Mouse (Mus musculus) c-Kit-positive CD71-positive TER-119-positive erythroid progenitor cells, embryonic 14.5 days (primary cell): ENCODE data around the gene Krt13.

ENCODE experiments used
- DNase-seq: peaks from one replicate; pipeline ENCODE4 v3.0.0-alpha.2; 2013; ENCODE audit warnings: low spot score

Krt13 gene

GRCm38 (mm10) chr11:100112935-100113741, 8.2 kb downstream of the Krt13 start:
- DNase-seq = no peak

DNA sequence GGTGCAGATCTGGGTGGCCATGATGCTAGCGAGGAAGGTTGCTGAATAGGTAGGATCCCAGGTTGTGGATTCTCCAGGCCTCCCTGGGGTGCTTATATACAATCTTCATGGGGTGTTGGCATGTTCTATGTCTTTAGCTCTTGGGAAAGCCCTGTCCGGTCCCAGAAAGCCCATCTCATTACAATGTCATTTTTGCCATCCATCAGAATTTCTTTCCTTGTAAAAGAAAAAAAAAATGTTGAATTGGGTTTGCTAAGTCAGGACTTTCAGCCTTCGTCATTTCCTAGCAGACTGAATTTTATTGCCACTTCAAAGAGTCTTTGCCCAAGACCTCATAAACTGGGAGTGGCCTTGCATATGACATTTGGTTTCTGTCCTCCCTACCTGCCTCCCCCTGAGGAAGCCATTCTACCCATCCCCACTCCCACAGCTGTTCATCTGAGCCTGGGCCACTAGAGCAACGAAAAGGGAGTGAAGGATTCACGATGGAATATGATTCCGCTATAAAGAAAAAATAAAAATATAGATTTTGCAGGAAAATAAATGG, 15.7 kb downstream of the Krt13 start, which contains the start of gene Krt36:
Gene Krt36, minus strand, starts transcription at position 51 of the 547 bp plus-strand sequence.
- no peak for DNase-seq

GRCm38 (mm10) chr11:100102693-100103429, 18.5 kb downstream of the Krt13 start:
- DNase-seq = no peak

GRCm38 (mm10) chr11:100100391-100100790, 21.0 kb downstream of the Krt13 start:
- DNase-seq = no peak

DNA sequence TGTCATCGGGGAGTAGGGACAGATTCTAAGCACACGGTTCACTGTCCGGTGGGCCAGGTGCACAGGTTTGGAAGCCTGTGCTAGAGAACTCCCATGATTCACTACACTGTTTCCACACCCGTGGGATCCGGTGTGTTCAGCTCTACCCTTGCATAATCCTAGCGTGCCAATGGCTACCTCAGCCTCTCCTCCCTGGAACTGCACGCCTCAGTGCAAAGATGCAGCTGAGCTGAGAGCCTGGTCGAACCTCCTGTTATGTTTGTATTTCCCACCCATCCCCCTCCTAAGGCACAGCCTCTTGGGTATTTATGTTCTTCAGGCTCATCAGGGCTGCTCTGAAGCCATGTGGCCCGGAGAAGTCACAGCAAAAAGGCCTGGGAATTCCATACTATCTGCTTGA, 23.5 kb downstream of the Krt13 start:
- no peak for DNase-seq

GRCm38 (mm10) chr11:100096141-100096540, 25.2 kb downstream of the Krt13 start, which contains the start of gene Krt35:
Gene Krt35, minus strand, starts transcription at chr11:100096241.
- DNase-seq = no peak

GRCm38 (mm10) chr11:100088378-100089025, 32.9 kb downstream of the Krt13 start:
- DNase-seq = no peak

DNA sequence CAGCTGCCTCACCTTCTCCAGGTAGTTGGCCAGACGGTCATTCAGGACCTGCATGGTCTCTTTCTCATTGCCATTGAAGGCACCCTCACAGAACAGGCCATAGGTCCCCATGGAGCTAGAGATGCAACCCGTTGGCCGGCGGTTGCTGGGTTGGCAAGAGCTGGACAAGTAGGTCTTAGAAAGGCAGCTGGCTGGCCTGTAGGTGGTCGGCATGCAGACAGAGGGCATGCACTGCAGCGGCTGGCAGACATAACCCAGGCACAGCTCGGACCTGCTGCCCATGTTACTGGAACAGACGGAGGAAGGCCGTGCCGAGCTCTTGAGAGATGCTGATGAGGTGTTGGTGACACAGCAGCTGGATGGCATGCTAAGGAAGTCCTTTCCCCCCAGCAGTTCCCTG, 33.5 kb downstream of the Krt13 start, which contains the start of gene Krt32:
Gene Krt32, minus strand, starts transcription at position 366 of the 400 bp plus-strand sequence.
- DNase-seq = no peak

GRCm38 (mm10) chr11:100073873-100074272, 47.5 kb downstream of the Krt13 start:
- DNase-seq = no peak
